Mouse (Mus musculus): ENCODE measurements around the gene Dusp8. TPM values are rescaled to one million over a fixed set of nuclear protein-coding genes. Genes with fewer than 3 reads are reported as not detected.

Dusp8 gene
- polyA plus RNA-seq, 1 experiment: 7.5 TPM

- Histone ChIP-seq H3K4me3 (replicated peaks; ENCODE audit: control insufficient read depth, low read depth, low read length) (no peak overlapping the region), H3K4me1 (ENCODE audit: control insufficient read depth, insufficient read depth, low read length) (no peaks in the 10 kb centered on the region; the same call in none of the 2 replicates)
Observed at GRCm38 (mm10) chr7:142050536-142050935, 45.1 kb downstream of the Dusp8 start.

DNA sequence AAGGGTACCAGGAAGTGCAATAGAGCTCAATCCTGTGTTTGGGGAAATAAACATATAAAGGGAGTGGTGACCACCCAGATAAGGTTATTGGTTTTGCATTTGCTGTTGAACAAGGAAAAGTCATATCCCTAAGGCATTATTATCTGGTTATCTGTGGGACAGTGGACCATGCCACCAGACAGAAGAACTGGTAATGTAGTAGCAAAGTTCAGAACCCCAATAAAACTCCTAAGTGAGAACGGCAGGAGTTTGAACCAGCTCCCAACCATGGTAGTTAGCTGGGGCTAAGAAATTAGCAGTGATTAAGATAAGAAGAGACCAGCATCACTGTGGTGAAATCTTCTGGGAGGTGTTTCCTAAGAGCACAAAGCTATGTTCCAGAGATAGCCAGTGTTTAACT, 49.7 kb downstream of the Dusp8 start:
- H3K27ac ChIP-seq (ENCODE audit: control insufficient read depth, insufficient read depth, low read depth, low read length, poor library complexity): no peak overlapping the region
- WGBS: 75% methylated on average over 1 of the region's 1 CpGs
- no peak overlapping the region for H3K4me3 ChIP-seq (replicated peaks; ENCODE audit: control insufficient read depth, low read depth, low read length)
- no peak for TF ChIP-seq POLR2A (IDR thresholded peaks at IDR 0.05; ENCODE audit: borderline replicate concordance, control insufficient read depth, low read depth, low read length)
- TF ChIP-seq CTCF (IDR thresholded peaks at IDR 0.05; ENCODE audit: control insufficient read depth, insufficient read depth, low read length): no peak
- H3K4me1 ChIP-seq (ENCODE audit: control insufficient read depth, insufficient read depth, low read length): no peaks in the 10 kb centered on the region; the same call in 1 of the 2 replicates

More at GRCm38 (mm10) chr7:142050536-142050935, 45.1 kb downstream of the Dusp8 start:
- no peak overlapping the region for H3K27ac ChIP-seq (ENCODE audit: control insufficient read depth, insufficient read depth, low read depth, low read length, poor library complexity)
- TF ChIP-seq CTCF (IDR thresholded peaks at IDR 0.05; ENCODE audit: control insufficient read depth, insufficient read depth, low read length) (no peak), POLR2A (IDR thresholded peaks at IDR 0.05; ENCODE audit: borderline replicate concordance, control insufficient read depth, low read depth, low read length) (no peak)

DNA sequence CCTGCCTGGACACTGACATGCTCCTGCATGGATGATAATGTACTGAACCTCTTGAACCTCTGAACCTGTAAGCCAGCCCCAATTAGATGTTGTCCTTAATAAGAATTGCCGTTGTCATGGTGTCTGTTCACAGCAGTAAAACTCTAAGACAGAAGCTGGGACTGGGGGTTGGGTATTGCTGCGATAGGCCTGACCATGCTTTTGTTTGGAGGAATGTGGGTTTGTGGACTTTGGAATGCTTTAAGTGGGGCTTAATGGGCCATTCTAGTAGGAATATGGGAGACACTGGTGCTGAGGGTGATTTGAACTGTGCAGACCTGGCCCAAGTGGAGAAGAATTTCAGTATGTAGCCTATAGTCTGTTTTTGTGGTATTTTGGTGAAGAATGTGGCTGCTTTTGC, 50.3 kb downstream of the Dusp8 start:
- TF ChIP-seq CTCF (IDR thresholded peaks at IDR 0.05; ENCODE audit: control insufficient read depth, insufficient read depth, low read length) (no peak), POLR2A (IDR thresholded peaks at IDR 0.05; ENCODE audit: borderline replicate concordance, control insufficient read depth, low read depth, low read length) (no peak)
- Histone ChIP-seq H3K27ac (ENCODE audit: control insufficient read depth, insufficient read depth, low read depth, low read length, poor library complexity) (no peak overlapping the region), H3K4me1 (ENCODE audit: control insufficient read depth, insufficient read depth, low read length) (no peaks in the 10 kb centered on the region; the same call in 1 of the 2 replicates), H3K4me3 (replicated peaks; ENCODE audit: control insufficient read depth, low read depth, low read length) (no peak overlapping the region)
- WGBS: 83% methylated on average over 2 of the region's 2 CpGs

GRCm38 (mm10) chr7:142040756-142041155, 54.9 kb downstream of the Dusp8 start:
- WGBS: 63% methylated on average over 3 of the region's 3 CpGs
- Histone ChIP-seq H3K4me1 (ENCODE audit: control insufficient read depth, insufficient read depth, low read length) (peaks cover 2% of the 10 kb centered on the region; the same call in 1 of the 2 replicates), H3K4me3 (replicated peaks; ENCODE audit: control insufficient read depth, low read depth, low read length) (no peak overlapping the region), H3K27ac (ENCODE audit: control insufficient read depth, insufficient read depth, low read depth, low read length, poor library complexity) (no peak overlapping the region; the same call in 1 of the 2 replicates)
- no peak for TF ChIP-seq POLR2A (IDR thresholded peaks at IDR 0.05; ENCODE audit: borderline replicate concordance, control insufficient read depth, low read depth, low read length)
- no peak for TF ChIP-seq CTCF (IDR thresholded peaks at IDR 0.05; ENCODE audit: control insufficient read depth, insufficient read depth, low read length)

- Histone ChIP-seq H3K27ac (ENCODE audit: control insufficient read depth, insufficient read depth, low read depth, low read length, poor library complexity) (no peak overlapping the region), H3K4me1 (ENCODE audit: control insufficient read depth, insufficient read depth, low read length) (peaks cover 5% of the 10 kb centered on the region), H3K4me3 (replicated peaks; ENCODE audit: control insufficient read depth, low read depth, low read length) (no peak overlapping the region)
- WGBS: 80% methylated on average over 4 of the region's 4 CpGs
- TF ChIP-seq CTCF (IDR thresholded peaks at IDR 0.05; ENCODE audit: control insufficient read depth, insufficient read depth, low read length) (peak; percentile 77), POLR2A (IDR thresholded peaks at IDR 0.05; ENCODE audit: borderline replicate concordance, control insufficient read depth, low read depth, low read length) (no peak)
Observed at GRCm38 (mm10) chr7:142037553-142038170, 58.0 kb downstream of the Dusp8 start.

DNA sequence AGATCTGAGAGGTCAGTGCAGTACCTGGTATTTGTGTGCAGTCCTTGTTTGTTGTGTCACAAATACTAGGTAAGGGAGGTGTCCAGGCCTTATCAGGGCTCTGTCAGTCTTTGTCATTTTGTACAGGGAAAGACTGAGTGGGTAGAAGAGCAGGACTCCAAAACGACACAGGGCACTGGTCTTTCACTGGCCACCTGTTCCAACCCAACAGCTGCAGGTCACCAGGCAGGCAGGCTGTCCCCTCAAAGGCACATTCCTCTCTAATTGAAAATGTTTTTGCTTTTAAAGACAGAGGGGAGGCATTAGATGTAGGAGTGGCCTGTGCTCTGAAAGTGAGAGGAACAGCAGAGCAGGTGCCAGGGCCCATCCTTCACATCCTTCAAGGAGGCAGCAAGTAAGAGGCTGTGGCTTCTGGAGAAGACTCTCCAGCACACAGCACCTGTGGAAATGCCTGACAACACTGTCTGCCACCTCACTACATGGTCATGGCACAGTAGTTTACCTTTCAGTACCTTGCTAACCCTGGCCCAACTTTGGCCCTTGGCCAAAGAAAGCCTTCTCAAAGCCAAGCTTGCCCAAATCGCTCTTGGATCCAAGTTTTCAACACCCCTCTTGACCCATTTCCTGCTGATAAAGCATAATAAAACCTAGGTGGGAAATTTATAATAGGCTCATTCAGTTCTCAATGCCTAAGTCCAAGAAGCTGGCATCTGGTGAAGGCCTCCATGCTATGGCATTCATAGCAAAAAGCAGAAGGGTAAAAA, 60.4 kb downstream of the Dusp8 start:
- 64% methylated on average over 2 of the region's 2 CpGs for WGBS
- TF ChIP-seq CTCF (IDR thresholded peaks at IDR 0.05; ENCODE audit: control insufficient read depth, insufficient read depth, low read length): no peak
- TF ChIP-seq POLR2A (IDR thresholded peaks at IDR 0.05; ENCODE audit: borderline replicate concordance, control insufficient read depth, low read depth, low read length): no peak
- no peak overlapping the region for H3K27ac ChIP-seq (ENCODE audit: control insufficient read depth, insufficient read depth, low read depth, low read length, poor library complexity)
- no peak overlapping the region for H3K4me3 ChIP-seq (replicated peaks; ENCODE audit: control insufficient read depth, low read depth, low read length)
- H3K4me1 ChIP-seq (ENCODE audit: control insufficient read depth, insufficient read depth, low read length): peaks cover 4% of the 10 kb centered on the region

- 38% methylated on average over 2 of the region's 2 CpGs for WGBS
- no peak for TF ChIP-seq POLR2A (IDR thresholded peaks at IDR 0.05; ENCODE audit: borderline replicate concordance, control insufficient read depth, low read depth, low read length)
- TF ChIP-seq CTCF (IDR thresholded peaks at IDR 0.05; ENCODE audit: control insufficient read depth, insufficient read depth, low read length): no peak
- Histone ChIP-seq H3K27ac (ENCODE audit: control insufficient read depth, insufficient read depth, low read depth, low read length, poor library complexity) (no peak overlapping the region), H3K4me3 (replicated peaks; ENCODE audit: control insufficient read depth, low read depth, low read length) (no peak overlapping the region), H3K4me1 (ENCODE audit: control insufficient read depth, insufficient read depth, low read length) (peaks cover 3% of the 10 kb centered on the region)
Observed at GRCm38 (mm10) chr7:142034198-142034597, 61.4 kb downstream of the Dusp8 start.

- H3K4me1 ChIP-seq (ENCODE audit: control insufficient read depth, insufficient read depth, low read length): peaks cover 3% of the 10 kb centered on the region
- TF ChIP-seq CTCF (IDR thresholded peaks at IDR 0.05; ENCODE audit: control insufficient read depth, insufficient read depth, low read length): no peak
- TF ChIP-seq POLR2A (IDR thresholded peaks at IDR 0.05; ENCODE audit: borderline replicate concordance, control insufficient read depth, low read depth, low read length): no peak
Observed at GRCm38 (mm10) chr7:142030073-142030472, 65.6 kb downstream of the Dusp8 start.

More at GRCm38 (mm10) chr7:142030073-142030472, 65.6 kb downstream of the Dusp8 start:
- Histone ChIP-seq H3K4me3 (replicated peaks; ENCODE audit: control insufficient read depth, low read depth, low read length) (no peak overlapping the region), H3K27ac (ENCODE audit: control insufficient read depth, insufficient read depth, low read depth, low read length, poor library complexity) (no peak overlapping the region)

Other genes starting within 250 kb of the Dusp8 start
- 19.7 and 30.1 TPM in 2 replicates for gene Tollip, start 177.3 kb downstream of the Dusp8 start, polyA plus RNA-seq (2011; ENCODE audit: insufficient read depth, insufficient read length, low replicate concordance, missing spikeins)
- gene Brsk2, start 146.1 kb downstream of the Dusp8 start, polyA plus RNA-seq (2011; ENCODE audit: insufficient read depth, insufficient read length, low replicate concordance, missing spikeins): not detected in 2 replicates
- 28.2 and 34.3 TPM in 2 replicates for gene Mob2, start 34.8 kb downstream of the Dusp8 start, polyA plus RNA-seq (2011; ENCODE audit: insufficient read depth, insufficient read length, low replicate concordance, missing spikeins)
- not detected in 2 replicates for gene Gm45618, start 24.9 kb upstream of the Dusp8 start, polyA plus RNA-seq (2011; ENCODE audit: insufficient read depth, insufficient read length, low replicate concordance, missing spikeins)
- gene Gm39115, start 40.2 kb upstream of the Dusp8 start, polyA plus RNA-seq (2011; ENCODE audit: insufficient read depth, insufficient read length, low replicate concordance, missing spikeins): not detected in 2 replicates
- gene Gm45337, start 48.8 kb upstream of the Dusp8 start, polyA plus RNA-seq (2011; ENCODE audit: insufficient read depth, insufficient read length, low replicate concordance, missing spikeins): not detected in 2 replicates
- gene Gm29735, start 61.3 kb upstream of the Dusp8 start, polyA plus RNA-seq (2011; ENCODE audit: insufficient read depth, insufficient read length, low replicate concordance, missing spikeins): not detected in 2 replicates
- gene Gm4553, start 69.9 kb upstream of the Dusp8 start, polyA plus RNA-seq (2011; ENCODE audit: insufficient read depth, insufficient read length, low replicate concordance, missing spikeins): not detected in 2 replicates
- not detected in 2 replicates for gene Krtap5-2, start 80.2 kb upstream of the Dusp8 start, polyA plus RNA-seq (2011; ENCODE audit: insufficient read depth, insufficient read length, low replicate concordance, missing spikeins)
- not detected in 2 replicates for gene Gm10153, start 94.5 kb upstream of the Dusp8 start, polyA plus RNA-seq (2011; ENCODE audit: insufficient read depth, insufficient read length, low replicate concordance, missing spikeins)
- not detected in 2 replicates for gene Krtap5-3, start 105.5 kb upstream of the Dusp8 start, polyA plus RNA-seq (2011; ENCODE audit: insufficient read depth, insufficient read length, low replicate concordance, missing spikeins)
- not detected in 2 replicates for gene Gm7579, start 116.0 kb upstream of the Dusp8 start, polyA plus RNA-seq (2011; ENCODE audit: insufficient read depth, insufficient read length, low replicate concordance, missing spikeins)
- not detected in 2 replicates for gene Krtap5-5, start 134.1 kb upstream of the Dusp8 start, polyA plus RNA-seq (2011; ENCODE audit: insufficient read depth, insufficient read length, low replicate concordance, missing spikeins)
- gene Gm40460, start 145.2 kb upstream of the Dusp8 start, polyA plus RNA-seq (2011; ENCODE audit: insufficient read depth, insufficient read length, low replicate concordance, missing spikeins): not detected in 2 replicates
- not detected in 2 replicates for gene Gm2431, start 162.5 kb upstream of the Dusp8 start, polyA plus RNA-seq (2011; ENCODE audit: insufficient read depth, insufficient read length, low replicate concordance, missing spikeins)
- gene Gm4559, start 178.5 kb upstream of the Dusp8 start, polyA plus RNA-seq (2011; ENCODE audit: insufficient read depth, insufficient read length, low replicate concordance, missing spikeins): not detected in 2 replicates
- not detected in 2 replicates for gene Krtap5-1, start 201.3 kb upstream of the Dusp8 start, polyA plus RNA-seq (2011; ENCODE audit: insufficient read depth, insufficient read length, low replicate concordance, missing spikeins)
- not detected in 2 replicates for gene Krtap5-4, start 207.7 kb upstream of the Dusp8 start, polyA plus RNA-seq (2011; ENCODE audit: insufficient read depth, insufficient read length, low replicate concordance, missing spikeins)